Mouse (Mus musculus): Measurements from ENCODE around the gene Map2. TPM values are rescaled to one million over a fixed set of nuclear protein-coding genes. Genes with fewer than 3 reads are reported as not detected.

Map2 gene
- polyA plus RNA-seq, 1 experiment from 2014 or later, result 4.9 TPM

GRCm38 (mm10) chr1:66192891-66193290, 17.8 kb downstream of the Map2 start:
- no peak overlapping the region for H3K27ac ChIP-seq (ENCODE audit: low read depth, low read length)
- H3K4me1 ChIP-seq (ENCODE audit: control insufficient read depth, insufficient read depth, low read length), result no peaks in the 10 kb centered on the region
- no peak for ATAC-seq (ENCODE audit: low FRiP score, low TSS enrichment)
- H3K36me3 ChIP-seq (ENCODE audit: control insufficient read depth, insufficient read depth, low read length), result no peaks in the 10 kb centered on the region
- no peak overlapping the region for H3K9ac ChIP-seq (ENCODE audit: low read depth, low read length)
- no peaks in the 10 kb centered on the region for H3K9me3 ChIP-seq (ENCODE audit: control insufficient read depth, low read length)
- WGBS, result 81% methylated on average over 2 of the region's 2 CpGs
- no peak overlapping the region for H3K4me3 ChIP-seq (ENCODE audit: low read length)
- no peaks in the 10 kb centered on the region for H3K27me3 ChIP-seq (ENCODE audit: control insufficient read depth, insufficient read depth, low read length)
- no peak overlapping the region for H3K4me2 ChIP-seq (replicated peaks; ENCODE audit: low read depth, low read length)

GRCm38 (mm10) chr1:66195040-66195726, 20.1 kb downstream of the Map2 start:
- no peak for ATAC-seq (ENCODE audit: low FRiP score, low TSS enrichment)
- H3K9me3 ChIP-seq (ENCODE audit: control insufficient read depth, low read length), result no peaks in the 10 kb centered on the region
- no peaks in the 10 kb centered on the region for H3K4me1 ChIP-seq (ENCODE audit: control insufficient read depth, insufficient read depth, low read length)
- WGBS, result 79% methylated on average over 13 of the region's 13 CpGs
- no peak overlapping the region for H3K9ac ChIP-seq (ENCODE audit: low read depth, low read length)
- no peak overlapping the region for H3K4me3 ChIP-seq (ENCODE audit: low read length)
- H3K27me3 ChIP-seq (ENCODE audit: control insufficient read depth, insufficient read depth, low read length), result no peaks in the 10 kb centered on the region
- no peak overlapping the region for H3K4me2 ChIP-seq (replicated peaks; ENCODE audit: low read depth, low read length)
- no peak overlapping the region for H3K27ac ChIP-seq (ENCODE audit: low read depth, low read length)
- H3K36me3 ChIP-seq (ENCODE audit: control insufficient read depth, insufficient read depth, low read length), result no peaks in the 10 kb centered on the region

- H3K4me1 ChIP-seq (ENCODE audit: control insufficient read depth, insufficient read depth, low read length), result no peaks in the 10 kb centered on the region
- H3K9ac ChIP-seq (ENCODE audit: low read depth, low read length), result no peak overlapping the region
- H3K27ac ChIP-seq (ENCODE audit: low read depth, low read length), result no peak overlapping the region
- no peak overlapping the region for H3K4me2 ChIP-seq (replicated peaks; ENCODE audit: low read depth, low read length)
- no peaks in the 10 kb centered on the region for H3K27me3 ChIP-seq (ENCODE audit: control insufficient read depth, insufficient read depth, low read length)
- no peak overlapping the region for H3K4me3 ChIP-seq (ENCODE audit: low read length)
- 89% methylated on average over 4 of the region's 4 CpGs for WGBS
- no peak for ATAC-seq (ENCODE audit: low FRiP score, low TSS enrichment)
- H3K9me3 ChIP-seq (ENCODE audit: control insufficient read depth, low read length), result no peaks in the 10 kb centered on the region
- no peaks in the 10 kb centered on the region for H3K36me3 ChIP-seq (ENCODE audit: control insufficient read depth, insufficient read depth, low read length)
These were observed 21.2 kb downstream of the Map2 start for GRCm38 (mm10) chr1:66196240-66196639.

- H3K9me3 ChIP-seq (ENCODE audit: control insufficient read depth, low read length), result no peaks in the 10 kb centered on the region
- H3K36me3 ChIP-seq (ENCODE audit: control insufficient read depth, insufficient read depth, low read length), result no peaks in the 10 kb centered on the region
- 87% methylated on average over 4 of the region's 4 CpGs for WGBS
- no peak overlapping the region for H3K9ac ChIP-seq (ENCODE audit: low read depth, low read length)
- no peak overlapping the region for H3K27ac ChIP-seq (ENCODE audit: low read depth, low read length)
- H3K4me1 ChIP-seq (ENCODE audit: control insufficient read depth, insufficient read depth, low read length), result no peaks in the 10 kb centered on the region
- no peaks in the 10 kb centered on the region for H3K27me3 ChIP-seq (ENCODE audit: control insufficient read depth, insufficient read depth, low read length)
- no peak overlapping the region for H3K4me3 ChIP-seq (ENCODE audit: low read length)
- no peak overlapping the region for H3K4me2 ChIP-seq (replicated peaks; ENCODE audit: low read depth, low read length)
- ATAC-seq (ENCODE audit: low FRiP score, low TSS enrichment), result no peak
These were observed 21.6 kb downstream of the Map2 start for GRCm38 (mm10) chr1:66196716-66197115.

- H3K9me3 ChIP-seq (ENCODE audit: control insufficient read depth, low read length), result no peaks in the 10 kb centered on the region
- no peak overlapping the region for H3K4me3 ChIP-seq (ENCODE audit: low read length)
- H3K4me1 ChIP-seq (ENCODE audit: control insufficient read depth, insufficient read depth, low read length), result no peaks in the 10 kb centered on the region
- H3K36me3 ChIP-seq (ENCODE audit: control insufficient read depth, insufficient read depth, low read length), result no peaks in the 10 kb centered on the region
- H3K27ac ChIP-seq (ENCODE audit: low read depth, low read length), result no peak overlapping the region
- no peak overlapping the region for H3K4me2 ChIP-seq (replicated peaks; ENCODE audit: low read depth, low read length)
- no peaks in the 10 kb centered on the region for H3K27me3 ChIP-seq (ENCODE audit: control insufficient read depth, insufficient read depth, low read length)
- 95% methylated on average over 2 of the region's 2 CpGs for WGBS
- no peak overlapping the region for H3K9ac ChIP-seq (ENCODE audit: low read depth, low read length)
- no peak for ATAC-seq (ENCODE audit: low FRiP score, low TSS enrichment)
These were observed 30.4 kb downstream of the Map2 start for GRCm38 (mm10) chr1:66205517-66205916.

GRCm38 (mm10) chr1:66206904-66207303, 31.8 kb downstream of the Map2 start:
- Histone ChIP-seq H3K36me3 (ENCODE audit: control insufficient read depth, insufficient read depth, low read length) (no peaks in the 10 kb centered on the region), H3K27ac (ENCODE audit: low read depth, low read length) (no peak overlapping the region), H3K27me3 (ENCODE audit: control insufficient read depth, insufficient read depth, low read length) (no peaks in the 10 kb centered on the region), H3K9me3 (ENCODE audit: control insufficient read depth, low read length) (no peaks in the 10 kb centered on the region), H3K4me1 (ENCODE audit: control insufficient read depth, insufficient read depth, low read length) (no peaks in the 10 kb centered on the region), H3K4me3 (ENCODE audit: low read length) (no peak overlapping the region), H3K9ac (ENCODE audit: low read depth, low read length) (no peak overlapping the region), H3K4me2 (replicated peaks; ENCODE audit: low read depth, low read length) (no peak overlapping the region)
- no peak for ATAC-seq (ENCODE audit: low FRiP score, low TSS enrichment)
- WGBS, result 63% methylated on average over 3 of the region's 3 CpGs

GRCm38 (mm10) chr1:66211074-66211791, 36.2 kb downstream of the Map2 start:
- no peak for ATAC-seq (ENCODE audit: low FRiP score, low TSS enrichment)
- H3K27ac ChIP-seq (ENCODE audit: low read depth, low read length), result no peak overlapping the region
- no peak overlapping the region for H3K4me2 ChIP-seq (replicated peaks; ENCODE audit: low read depth, low read length)
- WGBS, result 76% methylated on average over 7 of the region's 7 CpGs
- H3K4me3 ChIP-seq (ENCODE audit: low read length), result no peak overlapping the region
- H3K27me3 ChIP-seq (ENCODE audit: control insufficient read depth, insufficient read depth, low read length), result no peaks in the 10 kb centered on the region
- no peak overlapping the region for H3K9ac ChIP-seq (ENCODE audit: low read depth, low read length)
- H3K9me3 ChIP-seq (ENCODE audit: control insufficient read depth, low read length), result no peaks in the 10 kb centered on the region
- H3K36me3 ChIP-seq (ENCODE audit: control insufficient read depth, insufficient read depth, low read length), result no peaks in the 10 kb centered on the region
- H3K4me1 ChIP-seq (ENCODE audit: control insufficient read depth, insufficient read depth, low read length), result no peaks in the 10 kb centered on the region

- no peak for ATAC-seq (ENCODE audit: low FRiP score, low TSS enrichment)
- 52% methylated on average over 4 of the region's 4 CpGs for WGBS
These were observed 46.4 kb downstream of the Map2 start for GRCm38 (mm10) chr1:66221497-66221896.

GRCm38 (mm10) chr1:66223331-66223730, 48.3 kb downstream of the Map2 start:
- no peak for ATAC-seq (ENCODE audit: low FRiP score, low TSS enrichment)
- Histone ChIP-seq H3K4me1 (ENCODE audit: control insufficient read depth, insufficient read depth, low read length) (no peaks in the 10 kb centered on the region), H3K27ac (ENCODE audit: low read depth, low read length) (no peak overlapping the region), H3K4me2 (replicated peaks; ENCODE audit: low read depth, low read length) (no peak overlapping the region), H3K4me3 (ENCODE audit: low read length) (no peak overlapping the region), H3K36me3 (ENCODE audit: control insufficient read depth, insufficient read depth, low read length) (no peaks in the 10 kb centered on the region), H3K9ac (ENCODE audit: low read depth, low read length) (no peak overlapping the region), H3K27me3 (ENCODE audit: control insufficient read depth, insufficient read depth, low read length) (no peaks in the 10 kb centered on the region), H3K9me3 (ENCODE audit: control insufficient read depth, low read length) (no peaks in the 10 kb centered on the region)
- WGBS, result 20% methylated on average over 1 of the region's 1 CpGs

More at GRCm38 (mm10) chr1:66221497-66221896, 46.4 kb downstream of the Map2 start:
- no peak overlapping the region for H3K4me3 ChIP-seq (ENCODE audit: low read length)
- no peak overlapping the region for H3K4me2 ChIP-seq (replicated peaks; ENCODE audit: low read depth, low read length)
- H3K4me1 ChIP-seq (ENCODE audit: control insufficient read depth, insufficient read depth, low read length), result no peaks in the 10 kb centered on the region
- H3K9me3 ChIP-seq (ENCODE audit: control insufficient read depth, low read length), result no peaks in the 10 kb centered on the region
- no peaks in the 10 kb centered on the region for H3K36me3 ChIP-seq (ENCODE audit: control insufficient read depth, insufficient read depth, low read length)
- H3K27ac ChIP-seq (ENCODE audit: low read depth, low read length), result no peak overlapping the region
- H3K9ac ChIP-seq (ENCODE audit: low read depth, low read length), result no peak overlapping the region
- no peaks in the 10 kb centered on the region for H3K27me3 ChIP-seq (ENCODE audit: control insufficient read depth, insufficient read depth, low read length)

All from kidney, embryonic 14.5 days (tissue).